Mouse (Mus musculus): ENCODE data around the gene Hcn3. TPM values are rescaled to one million over a fixed set of nuclear protein-coding genes. Genes with fewer than 3 reads are reported as not detected.
A peak's percentile ranks its signal among the peaks of the same experiment; 100 is the strongest.

Hcn3 gene
- polyA plus RNA-seq, 1 experiment from 2014 or later: 6.7 TPM

DNA sequence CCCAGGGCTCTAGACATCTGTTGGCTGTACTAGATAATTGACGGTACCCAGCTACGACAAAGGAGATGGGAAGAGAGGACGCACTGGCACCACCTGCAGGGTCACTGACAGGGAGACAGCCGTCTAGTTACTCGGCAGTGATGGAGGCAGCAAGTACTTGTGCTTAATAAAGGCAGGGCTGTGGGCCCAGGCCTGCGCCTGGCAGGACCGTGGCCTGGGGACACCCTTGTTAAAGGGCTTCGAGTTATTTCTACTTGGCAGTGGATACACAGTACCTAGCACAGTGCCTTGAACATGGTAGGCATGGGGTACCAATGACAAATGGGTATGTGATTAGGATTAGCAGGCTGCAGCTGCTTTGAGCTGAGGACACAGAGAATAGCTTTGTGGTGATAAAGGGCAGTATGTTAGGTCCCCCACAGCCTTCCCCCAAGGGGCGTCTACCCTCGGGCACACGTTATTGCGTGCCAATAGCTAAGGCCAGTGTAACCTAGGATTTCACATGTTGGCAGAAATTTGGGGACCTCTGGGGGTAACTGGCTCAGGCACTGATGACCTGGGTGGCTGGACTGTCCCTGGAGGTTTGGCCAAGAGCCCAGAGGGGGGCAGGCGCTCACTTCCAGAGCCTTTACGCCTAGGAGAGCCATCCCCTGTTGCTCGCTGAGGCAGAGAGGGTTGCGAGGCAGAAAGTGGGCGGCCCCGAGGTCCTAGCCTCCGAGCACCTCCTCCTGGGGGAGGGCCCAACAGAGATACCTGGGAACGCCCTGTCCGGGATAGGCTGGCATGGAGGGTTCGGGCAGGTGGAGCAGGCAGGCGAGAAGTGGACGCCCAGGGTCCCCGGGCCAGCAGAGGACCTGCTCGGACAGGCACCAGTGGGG lies 12.7 kb downstream of the Hcn3 start:
- WGBS: 22% methylated on average over 26 of the region's 26 CpGs
- Histone ChIP-seq H3K4me2 (ENCODE audit: low read depth, low read length, severe bottlenecking) (peak overlapping the region; percentile 32), H3K27me3 (ENCODE audit: control insufficient read depth, insufficient read depth, low read length) (peaks cover 5% of the 10 kb centered on the region)

DNA sequence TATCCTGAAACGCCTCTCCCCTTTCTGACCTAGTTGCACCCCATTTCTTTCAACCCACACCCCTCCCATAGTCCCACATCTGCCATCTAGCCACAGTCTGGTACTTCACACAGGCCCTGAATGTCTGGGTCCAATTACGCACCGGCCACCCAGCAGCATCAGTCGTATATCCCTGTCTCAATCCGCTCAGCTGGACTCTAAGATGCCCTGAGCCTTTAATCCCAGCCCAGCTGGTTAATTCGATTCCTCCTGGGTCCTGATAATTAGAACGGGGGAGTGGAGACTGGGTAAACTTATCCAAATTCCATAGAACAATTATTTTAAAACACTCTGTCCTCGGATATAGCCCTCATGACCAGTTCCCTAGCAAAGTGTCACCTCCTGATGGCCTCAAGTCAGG lies 14.4 kb downstream of the Hcn3 start:
- DNase-seq (ENCODE audit: low spot score): no peak
- peaks cover 5% of the 10 kb centered on the region for H3K27me3 ChIP-seq (ENCODE audit: control insufficient read depth, insufficient read depth, low read length)
- H3K27ac ChIP-seq (ENCODE audit: low read depth, low read length): no peak overlapping the region
- H3K9me3 ChIP-seq (ENCODE audit: control insufficient read depth, low read length): no peaks in the 10 kb centered on the region
- no peak overlapping the region for H3K4me3 ChIP-seq (ENCODE audit: low read depth, low read length)
- no peaks in the 10 kb centered on the region for H3K36me3 ChIP-seq (ENCODE audit: control insufficient read depth, insufficient read depth, low read length)
- H3K9ac ChIP-seq (ENCODE audit: low read length): no peak overlapping the region
- no peak overlapping the region for H3K4me2 ChIP-seq (ENCODE audit: low read depth, low read length, severe bottlenecking)
- H3K4me1 ChIP-seq (replicated peaks; ENCODE audit: control insufficient read depth, insufficient read depth, low read length): peaks cover 6% of the 10 kb centered on the region; the same call in 1 of the 2 replicates
- ATAC-seq (replicated peaks; ENCODE audit: low FRiP score): no peak
- 17% methylated on average over 8 of the region's 8 CpGs for WGBS

More for the DNA sequence above, 12.7 kb downstream of the Hcn3 start:
- DNase-seq (ENCODE audit: low spot score) (no peak), ATAC-seq (replicated peaks; ENCODE audit: low FRiP score) (peak; percentile 28; the same call in 1 of the 2 replicates)
- H3K9me3 ChIP-seq (ENCODE audit: control insufficient read depth, low read length): no peaks in the 10 kb centered on the region
- H3K4me3 ChIP-seq (ENCODE audit: low read depth, low read length): no peak overlapping the region
- H3K4me1 ChIP-seq (replicated peaks; ENCODE audit: control insufficient read depth, insufficient read depth, low read length): peaks cover 6% of the 10 kb centered on the region; the same call in 1 of the 2 replicates
- H3K27ac ChIP-seq (ENCODE audit: low read depth, low read length): no peak overlapping the region
- no peaks in the 10 kb centered on the region for H3K36me3 ChIP-seq (ENCODE audit: control insufficient read depth, insufficient read depth, low read length)
- no peak overlapping the region for H3K9ac ChIP-seq (ENCODE audit: low read length)

DNA sequence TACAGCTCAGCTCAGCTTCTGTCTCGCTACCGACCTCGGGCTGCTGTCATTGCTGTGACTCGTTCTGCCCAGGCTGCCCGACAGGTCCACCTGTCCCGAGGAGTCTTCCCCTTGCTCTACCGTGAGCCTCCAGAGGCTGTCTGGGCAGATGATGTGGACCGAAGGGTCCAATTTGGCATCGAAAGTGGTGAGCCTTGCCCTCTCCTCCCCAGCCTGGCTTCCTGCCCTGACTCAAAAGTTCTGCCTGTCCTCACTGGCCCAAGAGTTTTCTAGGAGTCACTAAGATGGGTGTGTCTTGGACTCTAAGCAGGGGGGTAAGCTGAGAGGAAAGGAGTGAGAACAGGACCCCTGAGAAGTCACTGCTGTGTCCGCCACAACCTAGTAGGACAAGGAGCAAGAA lies 15.2 kb downstream of the Hcn3 start:
- peaks cover 5% of the 10 kb centered on the region for H3K27me3 ChIP-seq (ENCODE audit: control insufficient read depth, insufficient read depth, low read length)
- no peak for ATAC-seq (replicated peaks; ENCODE audit: low FRiP score)

DNA sequence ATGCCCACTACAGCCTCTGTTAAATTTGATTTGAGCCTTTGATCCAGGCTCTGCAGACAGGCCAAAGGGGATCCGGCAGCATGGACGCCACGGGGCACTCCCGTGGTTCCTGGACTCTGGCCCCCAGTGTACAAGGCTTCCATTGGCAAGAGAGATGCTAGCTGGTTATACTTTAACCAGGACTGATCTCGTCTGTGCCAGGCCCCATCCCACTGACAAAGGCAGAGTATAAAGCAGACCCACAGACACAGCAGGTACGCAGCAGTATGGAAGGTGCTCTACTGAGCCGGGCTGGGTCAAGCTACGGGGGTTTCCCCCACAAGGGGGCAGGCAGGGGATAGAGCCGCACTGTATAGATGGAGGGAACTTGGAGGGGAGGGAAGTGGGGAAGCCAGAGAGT lies 23.6 kb downstream of the Hcn3 start:
- no peak for DNase-seq (ENCODE audit: low spot score)
- WGBS: 39% methylated on average over 9 of the region's 9 CpGs

More for the DNA sequence above, 15.2 kb downstream of the Hcn3 start:
- DNase-seq (ENCODE audit: low spot score): no peak
- H3K4me3 ChIP-seq (ENCODE audit: low read depth, low read length): no peak overlapping the region
- no peak overlapping the region for H3K4me2 ChIP-seq (ENCODE audit: low read depth, low read length, severe bottlenecking)
- H3K4me1 ChIP-seq (replicated peaks; ENCODE audit: control insufficient read depth, insufficient read depth, low read length): peaks cover 6% of the 10 kb centered on the region; the same call in 1 of the 2 replicates
- no peaks in the 10 kb centered on the region for H3K9me3 ChIP-seq (ENCODE audit: control insufficient read depth, low read length)
- H3K27ac ChIP-seq (ENCODE audit: low read depth, low read length): no peak overlapping the region
- 87% methylated on average over 10 of the region's 10 CpGs for WGBS
- H3K9ac ChIP-seq (ENCODE audit: low read length): no peak overlapping the region
- no peaks in the 10 kb centered on the region for H3K36me3 ChIP-seq (ENCODE audit: control insufficient read depth, insufficient read depth, low read length)

DNA sequence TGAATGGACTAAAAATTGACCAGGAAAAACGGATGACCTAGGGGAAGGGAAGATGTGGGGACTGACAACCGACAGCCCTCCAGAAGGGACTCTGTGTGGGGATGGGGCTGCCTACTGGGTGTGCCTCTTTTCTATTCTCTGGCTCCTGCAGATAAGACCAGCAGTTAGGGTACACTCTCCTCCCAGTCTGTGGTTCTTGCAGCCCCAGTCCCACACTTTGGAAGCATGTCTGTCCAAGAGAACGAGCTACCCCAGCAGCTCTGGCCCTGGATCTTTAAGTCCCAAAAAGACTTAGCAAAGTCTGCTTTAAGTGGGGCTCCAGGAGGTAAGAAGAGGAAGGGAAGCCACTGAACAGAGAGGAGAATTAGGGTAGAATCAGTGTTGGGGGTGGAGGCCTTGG lies 24.0 kb downstream of the Hcn3 start, which contains the start of gene Pklr:
Gene Pklr (plus strand): TSS at position 185 of the 400 bp plus-strand sequence.
- Histone ChIP-seq H3K27ac (ENCODE audit: low read depth, low read length) (no peak within 1 kb of the TSS), H3K4me3 (ENCODE audit: low read depth, low read length) (peak within 1 kb of the TSS; percentile 9; the same call in 1 of the 2 replicates), H3K36me3 (ENCODE audit: control insufficient read depth, insufficient read depth, low read length) (no peaks in the 10 kb centered on the region), H3K4me1 (replicated peaks; ENCODE audit: control insufficient read depth, insufficient read depth, low read length) (no peaks in the 10 kb centered on the region; the same call in 1 of the 2 replicates), H3K9me3 (ENCODE audit: control insufficient read depth, low read length) (no peaks in the 10 kb centered on the region), H3K27me3 (ENCODE audit: control insufficient read depth, insufficient read depth, low read length) (no peaks in the 10 kb centered on the region), H3K9ac (ENCODE audit: low read length) (no peak within 1 kb of the TSS), H3K4me2 (ENCODE audit: low read depth, low read length, severe bottlenecking) (no peak within 1 kb of the TSS)
- ATAC-seq (replicated peaks; ENCODE audit: low FRiP score): no peak
- no peak for DNase-seq (ENCODE audit: low spot score)
- 58% methylated on average over 3 of the region's 3 CpGs for WGBS

More for the DNA sequence above, 23.6 kb downstream of the Hcn3 start:
- Histone ChIP-seq H3K36me3 (ENCODE audit: control insufficient read depth, insufficient read depth, low read length) (no peaks in the 10 kb centered on the region), H3K9ac (ENCODE audit: low read length) (no peak overlapping the region), H3K4me1 (replicated peaks; ENCODE audit: control insufficient read depth, insufficient read depth, low read length) (no peaks in the 10 kb centered on the region; the same call in 1 of the 2 replicates), H3K4me3 (ENCODE audit: low read depth, low read length) (no peak overlapping the region), H3K4me2 (ENCODE audit: low read depth, low read length, severe bottlenecking) (no peak overlapping the region), H3K27ac (ENCODE audit: low read depth, low read length) (no peak overlapping the region), H3K27me3 (ENCODE audit: control insufficient read depth, insufficient read depth, low read length) (no peaks in the 10 kb centered on the region), H3K9me3 (ENCODE audit: control insufficient read depth, low read length) (no peaks in the 10 kb centered on the region)
- no peak for ATAC-seq (replicated peaks; ENCODE audit: low FRiP score)

DNA sequence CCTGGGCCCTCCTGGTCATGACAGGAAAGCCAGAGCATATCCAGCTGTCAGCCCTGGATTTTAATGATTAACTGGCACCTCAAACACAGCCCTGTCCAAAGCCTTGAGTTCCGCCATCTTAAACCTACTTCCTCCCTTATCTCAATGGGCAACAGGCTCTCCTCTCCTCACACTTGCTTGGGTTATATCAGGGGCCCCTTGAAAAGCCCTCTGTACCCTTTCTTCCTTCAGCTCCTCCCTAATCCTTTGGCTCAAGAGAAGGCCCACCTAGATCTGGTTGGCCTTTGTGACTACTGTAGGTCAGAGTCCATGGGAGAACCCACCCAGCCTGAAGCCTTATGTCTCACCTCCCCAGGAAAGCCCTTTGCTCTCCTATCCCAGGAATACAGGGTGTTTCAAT lies 26.2 kb downstream of the Hcn3 start:
- Histone ChIP-seq H3K27ac (ENCODE audit: low read depth, low read length) (no peak overlapping the region), H3K4me2 (ENCODE audit: low read depth, low read length, severe bottlenecking) (no peak overlapping the region), H3K4me1 (replicated peaks; ENCODE audit: control insufficient read depth, insufficient read depth, low read length) (no peaks in the 10 kb centered on the region; the same call in 1 of the 2 replicates), H3K9me3 (ENCODE audit: control insufficient read depth, low read length) (no peaks in the 10 kb centered on the region), H3K27me3 (ENCODE audit: control insufficient read depth, insufficient read depth, low read length) (no peaks in the 10 kb centered on the region), H3K9ac (ENCODE audit: low read length) (no peak overlapping the region), H3K4me3 (ENCODE audit: low read depth, low read length) (no peak overlapping the region), H3K36me3 (ENCODE audit: control insufficient read depth, insufficient read depth, low read length) (no peaks in the 10 kb centered on the region)
- ATAC-seq (replicated peaks; ENCODE audit: low FRiP score): no peak
- WGBS: 90% methylated on average over 1 of the region's 1 CpGs
- no peak for DNase-seq (ENCODE audit: low spot score)

DNA sequence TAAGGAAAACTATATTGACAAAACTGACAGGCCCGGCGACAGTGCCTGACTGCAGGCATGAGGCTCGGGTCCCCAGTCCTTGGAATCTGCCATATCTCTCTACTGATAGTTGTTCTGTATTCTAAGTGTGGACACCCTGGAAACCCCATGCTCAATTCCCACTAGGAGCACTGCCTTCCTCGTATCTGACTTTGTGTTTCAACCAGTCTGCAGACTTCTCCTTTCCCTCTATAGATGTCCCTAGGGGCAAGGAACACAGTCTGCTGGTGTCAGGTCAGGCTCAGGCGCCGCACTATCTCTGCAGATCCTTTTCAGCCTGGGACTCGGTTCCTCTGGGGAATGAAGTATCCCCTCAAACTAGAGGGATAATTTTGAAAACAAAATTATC lies 26.9 kb downstream of the Hcn3 start:
- WGBS: 78% methylated on average over 7 of the region's 7 CpGs
- ATAC-seq (replicated peaks; ENCODE audit: low FRiP score) (no peak), DNase-seq (ENCODE audit: low spot score) (no peak)
- Histone ChIP-seq H3K27me3 (ENCODE audit: control insufficient read depth, insufficient read depth, low read length) (no peaks in the 10 kb centered on the region), H3K4me1 (replicated peaks; ENCODE audit: control insufficient read depth, insufficient read depth, low read length) (no peaks in the 10 kb centered on the region; the same call in 1 of the 2 replicates), H3K9ac (ENCODE audit: low read length) (no peak overlapping the region), H3K4me2 (ENCODE audit: low read depth, low read length, severe bottlenecking) (no peak overlapping the region), H3K27ac (ENCODE audit: low read depth, low read length) (no peak overlapping the region), H3K36me3 (ENCODE audit: control insufficient read depth, insufficient read depth, low read length) (no peaks in the 10 kb centered on the region), H3K4me3 (ENCODE audit: low read depth, low read length) (no peak overlapping the region), H3K9me3 (ENCODE audit: control insufficient read depth, low read length) (no peaks in the 10 kb centered on the region)

DNA sequence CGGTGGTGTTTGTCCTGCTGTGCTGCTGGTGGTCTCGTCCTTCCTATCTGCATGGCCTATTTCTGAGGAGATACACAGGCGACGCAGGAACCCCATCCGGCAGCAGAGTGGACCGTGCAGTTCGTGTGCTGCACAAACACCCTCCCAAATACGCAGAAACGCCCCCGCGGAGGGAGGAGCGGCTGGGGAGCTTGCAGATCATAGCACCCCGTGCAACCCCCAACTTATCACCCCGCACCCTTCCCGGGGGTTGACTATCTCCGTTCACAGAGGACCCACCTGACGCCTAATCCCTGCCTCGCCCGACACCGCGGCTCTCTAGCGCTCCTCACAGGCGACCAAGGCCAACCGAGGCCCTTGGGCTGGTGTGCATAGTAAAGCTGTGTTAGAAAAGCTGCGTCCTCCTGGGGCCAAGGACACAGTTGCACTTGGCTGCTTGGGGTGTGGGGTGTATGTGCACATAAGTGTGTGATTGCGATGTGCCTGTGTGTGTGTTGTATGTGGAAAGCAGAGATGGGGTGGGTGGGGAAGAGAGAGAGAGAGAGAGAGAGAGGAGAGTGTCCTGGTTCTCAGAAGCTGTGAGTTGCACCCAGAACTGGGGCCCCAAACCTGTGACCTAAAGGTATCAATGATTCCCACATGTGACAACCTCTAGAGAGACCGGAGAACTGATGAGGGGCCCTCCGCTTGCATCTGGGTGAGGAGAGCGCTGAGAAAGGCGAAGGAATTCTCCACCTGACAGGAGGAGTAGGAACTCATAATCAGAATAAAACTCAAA lies 27.5 kb downstream of the Hcn3 start:
- ATAC-seq (replicated peaks; ENCODE audit: low FRiP score) (peak; percentile 36; the same call in 1 of the 2 replicates), DNase-seq (ENCODE audit: low spot score) (peak; percentile 63)
- Histone ChIP-seq H3K4me1 (replicated peaks; ENCODE audit: control insufficient read depth, insufficient read depth, low read length) (no peaks in the 10 kb centered on the region; the same call in 1 of the 2 replicates), H3K27me3 (ENCODE audit: control insufficient read depth, insufficient read depth, low read length) (no peaks in the 10 kb centered on the region), H3K9me3 (ENCODE audit: control insufficient read depth, low read length) (no peaks in the 10 kb centered on the region), H3K36me3 (ENCODE audit: control insufficient read depth, insufficient read depth, low read length) (no peaks in the 10 kb centered on the region), H3K9ac (ENCODE audit: low read length) (peak overlapping the region; percentile 53), H3K4me2 (ENCODE audit: low read depth, low read length, severe bottlenecking) (peak overlapping the region; percentile 51), H3K4me3 (ENCODE audit: low read depth, low read length) (peak overlapping the region; percentile 24), H3K27ac (ENCODE audit: low read depth, low read length) (no peak overlapping the region)
- WGBS: 12% methylated on average over 30 of the region's 30 CpGs

All from forebrain, embryonic 11.5 days (tissue).